Mouse (Mus musculus) ES-E14 (cell line): ENCODE results near the gene Slc1a3.

Experiments
- CHD2 ChIP-seq: IDR thresholded peaks from 2 replicates; pipeline ENCODE4 v1.6.1; 2014; ENCODE audit warnings: mild to moderate bottlenecking, low read depth, low read length, inconsistent platforms
- HCFC1 ChIP-seq: IDR thresholded peaks from 2 replicates; pipeline ENCODE4 v1.6.1; 2012; ENCODE audit warnings: low read length, inconsistent platforms, borderline replicate concordance; ENCODE audit not compliant: insufficient read depth
- ZC3H11A ChIP-seq: IDR thresholded peaks from 2 replicates; pipeline ENCODE4 v1.6.1; 2012; ENCODE audit warnings: low read depth, mild to moderate bottlenecking, inconsistent platforms, low read length, borderline replicate concordance
- ZNF384 ChIP-seq: IDR thresholded peaks from 2 replicates; pipeline ENCODE4 v1.6.1; 2012; ENCODE audit warnings: low read depth, low read length, inconsistent platforms

DNA sequence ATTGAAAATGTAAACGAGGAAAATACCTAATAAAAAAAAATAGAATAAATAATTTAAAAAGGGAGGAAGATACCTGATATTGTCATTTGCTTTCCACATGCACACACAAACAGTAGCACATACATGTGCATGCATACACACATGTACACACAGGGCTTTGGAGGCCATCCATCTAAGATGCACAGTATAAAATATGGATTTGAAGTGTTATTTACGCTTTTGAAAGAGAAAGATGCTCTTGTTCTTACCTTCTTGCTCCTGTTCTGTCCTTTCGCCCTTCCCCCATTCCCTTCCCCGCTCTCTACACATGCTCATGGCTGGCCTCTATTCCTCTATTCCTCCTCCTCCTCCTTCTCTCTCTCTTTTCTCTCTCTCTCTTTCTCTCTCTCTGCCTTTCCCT is 34.9 kb downstream of the Slc1a3 start:
- TF ChIP-seq ZNF384 (no peak), HCFC1 (no peak), ZC3H11A (no peak), CHD2 (no peak)
